Mouse (Mus musculus): ENCODE measurements at regions not wholly inside any gene's neighbourhood (a gene's known extent, or its start where the extent isn't known, plus 50 kb on each side); places are given as distances from the start of the nearest gene placed in this dataset.
A peak's percentile ranks its signal among the peaks of the same experiment; 100 is the strongest.

DNA sequence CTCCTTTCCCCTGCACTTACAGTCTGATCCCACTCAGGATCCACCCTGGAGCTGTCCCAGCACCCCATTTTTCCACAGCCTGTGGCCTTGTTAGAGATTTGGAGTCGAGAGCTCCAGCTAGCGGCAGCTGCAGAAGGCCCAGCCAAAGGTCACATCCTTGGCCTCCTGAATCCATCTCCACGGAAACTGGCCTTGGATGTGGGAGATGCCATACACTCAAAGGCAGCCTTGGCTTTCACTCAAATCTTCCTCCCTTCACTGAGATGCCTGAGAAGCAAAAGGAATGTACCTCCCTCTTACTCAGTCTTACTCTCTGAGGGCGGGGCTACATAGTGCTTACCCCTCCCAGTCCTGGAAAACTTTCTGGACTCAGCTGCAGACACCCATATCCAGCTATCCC, 56.2 kb upstream of the Ky start:
- no peak overlapping the region for H3K9ac ChIP-seq
- no peaks in the 10 kb centered on the region for H3K36me3 ChIP-seq (replicated peaks)
- ATAC-seq (replicated peaks): no peak
- H3K4me3 ChIP-seq: no peak overlapping the region
- H3K4me2 ChIP-seq: no peak overlapping the region
- WGBS: 45% methylated on average over 4 of the region's 4 CpGs
- H3K27ac ChIP-seq: no peak overlapping the region
- no peaks in the 10 kb centered on the region for H3K27me3 ChIP-seq (replicated peaks)
- H3K4me1 ChIP-seq: no peaks in the 10 kb centered on the region
- no peaks in the 10 kb centered on the region for H3K9me3 ChIP-seq

DNA sequence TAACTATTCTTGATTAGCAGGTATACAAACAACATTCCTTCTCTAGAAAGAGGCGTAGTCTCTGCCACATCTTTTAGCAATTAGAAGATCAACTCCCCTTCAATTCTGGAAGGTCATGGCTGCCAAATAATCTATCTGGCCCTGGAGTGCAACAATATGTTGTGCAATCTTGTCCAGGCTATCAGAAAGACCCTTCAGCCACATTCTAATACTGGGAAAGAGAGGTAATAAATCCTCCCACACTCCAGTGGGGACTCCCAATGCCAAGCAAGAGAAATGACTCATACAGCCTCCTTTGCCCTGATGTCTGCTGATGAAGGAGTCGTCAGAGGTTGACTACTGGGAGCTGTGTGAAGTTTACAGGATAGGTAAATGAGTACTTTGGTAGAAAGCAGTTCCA, 59.5 kb upstream of the Ky start:
- H3K27me3 ChIP-seq (replicated peaks): no peaks in the 10 kb centered on the region
- H3K36me3 ChIP-seq (replicated peaks): no peaks in the 10 kb centered on the region
- H3K4me1 ChIP-seq: no peaks in the 10 kb centered on the region
- H3K9me3 ChIP-seq: no peaks in the 10 kb centered on the region
- H3K4me3 ChIP-seq: no peak overlapping the region
- no peak overlapping the region for H3K9ac ChIP-seq
- no peak overlapping the region for H3K27ac ChIP-seq
- 79% methylated on average over 2 of the region's 2 CpGs for WGBS
- ATAC-seq (replicated peaks): no peak
- H3K4me2 ChIP-seq: no peak overlapping the region

DNA sequence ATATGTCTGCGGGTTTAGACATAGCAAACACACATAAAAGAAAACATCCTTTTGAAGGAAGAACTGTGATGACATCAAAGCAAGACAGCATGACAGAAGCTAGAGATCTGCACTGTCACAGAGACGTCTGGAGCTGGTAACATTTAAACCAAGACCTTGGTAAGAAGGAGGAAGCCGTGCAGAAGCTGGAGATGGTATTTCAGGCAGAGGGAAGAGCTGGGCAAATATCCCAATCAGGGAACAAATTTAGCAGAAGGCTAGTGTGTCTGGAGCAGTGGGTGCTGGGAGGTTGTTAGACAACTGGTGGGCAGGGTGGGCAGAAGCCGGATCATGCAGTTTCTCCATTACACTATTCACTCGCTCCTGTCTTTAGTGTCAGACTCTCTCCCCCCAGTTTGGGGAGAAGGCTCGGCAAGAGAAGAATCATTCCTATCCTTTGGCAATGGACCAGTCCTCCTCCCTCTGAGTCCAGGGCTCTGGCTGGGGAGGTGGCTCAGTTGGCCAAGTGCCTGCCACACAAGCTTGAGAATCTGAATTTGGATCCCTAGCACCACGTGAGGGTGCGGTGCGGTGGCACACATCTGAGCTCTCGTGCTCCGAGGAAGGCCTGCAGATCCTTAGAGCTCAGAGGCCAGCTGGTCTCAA, 63.2 kb upstream of the Ky start:
- no peak for ATAC-seq (replicated peaks)
- no peak overlapping the region for H3K4me3 ChIP-seq
- no peaks in the 10 kb centered on the region for H3K36me3 ChIP-seq (replicated peaks)
- H3K4me1 ChIP-seq: no peaks in the 10 kb centered on the region
- 82% methylated on average over 11 of the region's 11 CpGs for WGBS
- H3K27ac ChIP-seq: no peak overlapping the region
- no peaks in the 10 kb centered on the region for H3K9me3 ChIP-seq
- no peak overlapping the region for H3K9ac ChIP-seq
- no peaks in the 10 kb centered on the region for H3K27me3 ChIP-seq (replicated peaks)
- no peak overlapping the region for H3K4me2 ChIP-seq

DNA sequence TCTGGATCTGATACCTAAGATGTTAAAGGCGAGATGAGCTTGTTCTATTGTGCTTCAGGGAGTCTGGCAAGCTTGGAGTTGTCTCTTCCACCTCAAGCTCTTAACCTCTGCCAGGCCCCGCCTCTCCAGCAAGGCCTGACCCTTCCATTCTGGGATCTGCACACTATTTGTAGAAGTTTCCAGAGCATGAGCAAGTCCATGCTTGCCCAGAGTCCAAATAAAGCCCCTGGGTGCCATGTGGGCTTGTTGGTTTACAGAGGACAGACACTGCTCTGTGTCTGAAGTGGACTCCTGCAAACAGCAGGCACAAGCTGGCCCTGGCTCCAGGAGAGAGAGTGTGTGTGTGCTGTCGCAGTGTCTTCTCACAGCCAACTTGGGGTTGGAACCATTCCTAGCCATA, 67.9 kb upstream of the Ky start:
- no peaks in the 10 kb centered on the region for H3K9me3 ChIP-seq
- 90% methylated on average over 3 of the region's 3 CpGs for WGBS
- no peak overlapping the region for H3K9ac ChIP-seq
- no peak overlapping the region for H3K4me3 ChIP-seq
- no peaks in the 10 kb centered on the region for H3K36me3 ChIP-seq (replicated peaks)
- no peak overlapping the region for H3K4me2 ChIP-seq
- no peaks in the 10 kb centered on the region for H3K27me3 ChIP-seq (replicated peaks)
- no peak for ATAC-seq (replicated peaks)
- no peak overlapping the region for H3K27ac ChIP-seq
- no peaks in the 10 kb centered on the region for H3K4me1 ChIP-seq

DNA sequence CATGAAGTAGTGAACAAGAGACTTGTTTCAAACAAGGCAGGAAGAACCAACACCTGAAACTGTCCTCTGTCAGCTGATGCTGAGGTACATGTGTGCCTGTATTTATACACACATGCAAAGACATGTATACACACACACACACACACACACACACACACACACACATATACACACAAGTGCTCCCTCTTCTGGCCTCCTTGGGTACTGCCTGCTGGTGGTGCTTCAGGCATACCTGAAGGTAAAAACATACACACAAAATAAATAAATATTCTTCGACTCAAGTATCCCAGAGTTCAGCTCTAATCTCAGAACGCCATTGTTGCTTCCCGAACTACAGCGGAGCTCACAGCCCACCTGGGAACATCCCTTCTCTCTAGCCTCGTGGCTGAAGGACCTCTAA, 69.2 kb upstream of the Ky start:
- Histone ChIP-seq H3K4me3 (no peak overlapping the region), H3K9ac (no peak overlapping the region), H3K9me3 (no peaks in the 10 kb centered on the region), H3K27ac (no peak overlapping the region), H3K36me3 (replicated peaks) (no peaks in the 10 kb centered on the region), H3K4me1 (no peaks in the 10 kb centered on the region), H3K4me2 (no peak overlapping the region), H3K27me3 (replicated peaks) (no peaks in the 10 kb centered on the region)
- 88% methylated on average over 5 of the region's 5 CpGs for WGBS
- no peak for ATAC-seq (replicated peaks)

DNA sequence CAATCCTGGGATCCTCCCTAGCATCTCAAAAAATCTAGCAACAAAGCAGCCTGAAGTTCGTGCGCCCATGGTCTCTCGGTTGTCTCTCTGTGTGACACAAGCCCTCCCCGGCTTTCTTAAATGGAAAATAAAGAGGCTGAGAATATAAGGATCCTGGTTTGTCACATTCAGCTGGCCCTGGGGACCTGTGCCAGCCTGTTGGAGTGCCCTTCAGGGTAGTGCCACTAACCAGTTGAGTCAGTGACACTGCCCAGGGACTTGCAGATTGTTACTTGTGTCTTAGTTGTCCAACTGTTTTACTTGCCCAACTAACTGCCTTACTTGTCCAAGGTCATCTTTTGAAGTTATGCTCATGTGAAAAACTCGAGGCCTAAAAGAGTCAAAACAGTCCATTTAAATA, 73.5 kb upstream of the Ephb1 start:
- H3K27ac ChIP-seq: no peak overlapping the region
- 0 out of 2 replicates have a peak, but pooled peaks cover 3% of the 10 kb centered on the region for H3K27me3 ChIP-seq (replicated peaks)
- no peak for ATAC-seq (replicated peaks)
- no peak overlapping the region for H3K4me3 ChIP-seq
- H3K4me2 ChIP-seq: no peak overlapping the region
- no peaks in the 10 kb centered on the region for H3K9me3 ChIP-seq
- no peaks in the 10 kb centered on the region for H3K36me3 ChIP-seq (replicated peaks)
- H3K4me1 ChIP-seq: peaks cover 20% of the 10 kb centered on the region
- 87% methylated on average over 5 of the region's 5 CpGs for WGBS
- no peak overlapping the region for H3K9ac ChIP-seq

DNA sequence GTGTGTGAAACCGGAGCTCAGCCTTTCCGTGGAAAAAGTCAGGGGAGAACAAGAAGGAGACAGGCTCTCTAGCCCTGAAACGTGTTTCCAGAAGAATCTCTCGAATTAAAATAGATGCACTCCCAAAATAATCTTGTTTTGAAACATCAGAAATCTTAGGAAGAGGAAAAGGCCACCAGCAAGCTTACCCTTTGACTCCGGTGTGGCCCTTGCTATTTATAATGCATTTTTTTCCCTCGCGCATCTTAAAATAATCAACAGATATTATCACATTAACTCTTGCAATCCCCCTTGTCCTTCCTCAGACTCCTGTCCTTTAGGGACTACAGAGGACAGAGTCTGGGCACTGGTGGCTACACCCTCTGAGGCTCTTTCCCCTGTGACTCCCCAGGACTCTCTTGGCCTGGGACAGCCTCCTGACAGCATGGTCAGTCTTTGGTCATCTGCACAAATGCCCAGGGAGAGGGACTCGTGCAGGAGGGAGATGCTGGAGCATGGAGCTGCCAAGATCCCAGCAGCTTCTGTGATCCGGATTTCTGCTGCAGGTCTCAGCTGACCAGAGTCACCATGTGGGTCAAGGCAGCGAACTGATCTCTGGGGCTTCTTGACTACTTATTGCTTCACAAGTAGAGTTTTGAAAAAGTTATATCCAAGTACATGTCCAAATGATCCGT, 70.3 kb upstream of the Ephb1 start:
- 49% methylated on average over 11 of the region's 11 CpGs for WGBS
- H3K4me2 ChIP-seq: peak overlapping the region; percentile 31
- H3K9me3 ChIP-seq: no peaks in the 10 kb centered on the region
- 0 out of 2 replicates have a peak, but pooled peaks cover 3% of the 10 kb centered on the region for H3K27me3 ChIP-seq (replicated peaks)
- peak overlapping the region; percentile 81; the same call in 1 of the 2 replicates for H3K27ac ChIP-seq
- no peak overlapping the region for H3K9ac ChIP-seq
- ATAC-seq (replicated peaks): no peak
- H3K4me3 ChIP-seq: no peak overlapping the region
- peaks cover 28% of the 10 kb centered on the region for H3K4me1 ChIP-seq
- no peaks in the 10 kb centered on the region for H3K36me3 ChIP-seq (replicated peaks)

DNA sequence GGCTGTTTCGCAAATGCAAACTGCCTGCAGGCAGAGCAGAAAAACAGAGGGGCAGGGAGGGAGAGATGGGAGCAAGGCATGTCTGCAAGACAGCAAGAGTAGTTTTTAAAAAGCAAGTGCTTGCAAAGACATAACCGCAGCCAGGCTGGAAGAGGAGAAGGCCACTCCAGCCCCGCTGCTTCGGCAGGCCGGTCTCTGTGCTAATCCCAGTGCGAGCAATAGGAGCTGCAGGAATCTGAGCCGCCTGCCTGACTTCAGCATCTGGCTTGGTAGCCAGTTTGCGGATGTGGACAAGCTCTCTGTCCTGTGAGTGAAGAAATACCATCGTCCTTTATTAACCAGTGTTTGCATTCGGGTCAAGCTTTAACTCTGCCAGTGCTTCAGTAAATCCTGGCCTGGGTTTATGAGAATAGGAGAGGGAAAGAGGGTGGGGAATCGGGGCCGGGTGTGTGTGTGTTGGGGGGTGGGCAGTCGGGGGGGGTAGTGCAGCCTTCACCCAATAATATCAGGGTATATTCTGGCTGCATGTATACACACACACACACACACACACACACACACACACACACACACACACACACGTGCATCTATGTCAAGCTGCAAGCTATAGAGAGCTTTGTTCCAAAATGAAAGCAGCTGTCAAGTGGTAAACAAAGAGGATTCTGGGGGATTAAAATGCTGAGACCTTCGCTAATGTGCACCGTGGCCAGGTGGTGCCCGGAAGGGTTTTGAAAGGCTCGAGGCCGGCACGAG, 69.6 kb upstream of the Ephb1 start:
- Histone ChIP-seq H3K36me3 (replicated peaks) (no peaks in the 10 kb centered on the region), H3K27me3 (replicated peaks) (0 out of 2 replicates have a peak, but pooled peaks cover 3% of the 10 kb centered on the region), H3K9ac (peak overlapping the region; percentile 37), H3K4me1 (peaks cover 29% of the 10 kb centered on the region), H3K9me3 (no peaks in the 10 kb centered on the region), H3K4me3 (no peak overlapping the region), H3K4me2 (peak overlapping the region; percentile 31), H3K27ac (peak overlapping the region; percentile 81)
- peak; percentile 71 for ATAC-seq (replicated peaks)
- 3% methylated on average over 20 of the region's 20 CpGs for WGBS

DNA sequence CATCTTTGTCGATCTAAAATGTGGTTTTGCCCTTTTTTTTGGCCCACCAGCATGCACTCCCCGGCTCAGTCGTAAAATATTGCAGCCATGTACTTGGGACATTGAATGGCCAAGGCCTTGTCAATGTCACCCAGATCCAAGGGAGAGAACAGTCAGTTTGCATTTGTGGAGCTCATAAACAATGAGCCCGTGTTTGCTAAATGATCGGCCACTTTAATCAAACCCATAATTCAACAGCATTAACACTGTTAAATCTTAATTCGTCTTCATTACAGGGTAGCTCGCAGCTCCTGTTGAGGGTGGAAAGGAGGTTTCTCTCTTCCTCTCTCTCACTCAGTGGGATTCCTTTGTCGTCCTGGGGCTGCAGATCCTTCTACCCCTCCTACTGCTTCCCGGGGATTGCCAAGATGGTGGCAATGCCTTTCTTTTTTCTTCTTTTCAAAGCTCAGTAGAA, 69.0 kb upstream of the Ephb1 start:
- peak; percentile 49 for ATAC-seq (replicated peaks)

DNA sequence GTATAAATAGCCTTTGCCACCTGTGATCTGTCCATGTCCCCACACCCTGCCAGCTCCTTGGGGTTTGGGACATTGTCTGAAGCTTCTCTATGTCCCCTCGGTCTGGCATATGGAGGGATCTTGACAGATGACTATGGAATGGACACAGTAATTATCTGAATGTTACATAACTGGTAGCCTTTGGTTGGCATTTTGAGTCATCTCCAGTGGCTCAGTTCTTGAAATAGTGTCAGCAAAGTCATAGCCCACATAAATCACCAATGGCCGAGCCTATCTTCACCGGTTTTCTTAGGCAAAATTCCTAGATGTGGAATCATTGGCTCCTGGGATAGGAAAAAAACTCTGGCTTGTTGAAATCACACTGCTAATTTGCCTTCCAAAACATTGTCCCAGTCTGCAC, 67.3 kb upstream of the Ephb1 start:
- no peak overlapping the region for H3K9ac ChIP-seq
- H3K4me1 ChIP-seq: peaks cover 29% of the 10 kb centered on the region
- H3K4me3 ChIP-seq: no peak overlapping the region
- H3K4me2 ChIP-seq: no peak overlapping the region
- H3K9me3 ChIP-seq: no peaks in the 10 kb centered on the region; the same call in 1 of the 2 replicates
- 92% methylated on average over 3 of the region's 3 CpGs for WGBS
- ATAC-seq (replicated peaks): no peak
- H3K36me3 ChIP-seq (replicated peaks): no peaks in the 10 kb centered on the region
- no peak overlapping the region for H3K27ac ChIP-seq
- 0 out of 2 replicates have a peak, but pooled peaks cover 3% of the 10 kb centered on the region for H3K27me3 ChIP-seq (replicated peaks)

More for the DNA sequence above, 69.0 kb upstream of the Ephb1 start:
- H3K4me1 ChIP-seq: peaks cover 29% of the 10 kb centered on the region
- 10% methylated on average over 9 of the region's 9 CpGs for WGBS
- peak overlapping the region; percentile 81 for H3K27ac ChIP-seq
- H3K4me3 ChIP-seq: no peak overlapping the region
- peak overlapping the region; percentile 31 for H3K4me2 ChIP-seq
- H3K36me3 ChIP-seq (replicated peaks): no peaks in the 10 kb centered on the region
- peak overlapping the region; percentile 37 for H3K9ac ChIP-seq
- no peaks in the 10 kb centered on the region for H3K9me3 ChIP-seq
- H3K27me3 ChIP-seq (replicated peaks): 0 out of 2 replicates have a peak, but pooled peaks cover 3% of the 10 kb centered on the region

DNA sequence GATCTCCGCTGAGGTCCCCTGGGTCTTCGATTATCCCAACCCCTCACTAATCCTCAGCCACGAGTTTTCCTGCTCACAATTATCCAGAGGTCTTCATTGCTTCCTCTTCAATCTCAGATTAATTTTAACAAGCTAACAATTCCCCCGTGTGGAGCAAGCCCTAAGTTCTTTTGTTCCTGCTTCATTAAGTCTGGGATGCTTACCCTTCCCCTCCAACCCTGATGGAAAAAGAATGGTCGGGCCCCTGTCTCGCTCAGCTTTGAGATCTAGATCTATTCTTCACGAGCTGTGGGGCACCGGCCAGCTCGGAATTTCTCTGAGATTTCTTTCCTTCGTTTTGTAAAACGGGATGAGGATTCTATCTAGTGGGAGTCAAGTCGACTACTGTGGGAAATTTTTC, 65.7 kb upstream of the Ephb1 start:
- ATAC-seq (replicated peaks): no peak
- H3K4me2 ChIP-seq: no peak overlapping the region
- 2% methylated on average over 12 of the region's 12 CpGs for WGBS

DNA sequence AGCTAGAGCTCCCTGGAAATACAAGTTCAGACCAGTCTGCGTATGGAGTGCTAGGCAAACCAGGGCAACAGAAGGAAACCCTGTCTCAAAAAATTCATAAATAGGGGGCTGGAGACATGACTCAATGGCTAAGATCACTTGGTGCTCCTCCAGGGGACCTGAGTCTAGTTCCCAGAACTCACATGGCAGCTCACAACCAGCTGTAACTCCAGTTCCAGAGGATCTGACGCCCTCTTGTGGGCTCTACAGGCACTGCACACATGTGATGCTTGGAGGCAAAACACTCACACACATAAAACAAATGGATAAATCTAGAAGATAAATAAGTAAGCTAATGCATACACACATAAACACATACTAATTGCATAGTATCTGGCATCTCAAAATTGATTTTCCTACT, 59.1 kb upstream of the Ephb1 start:
- Histone ChIP-seq H3K27me3 (replicated peaks) (no peaks in the 10 kb centered on the region), H3K9ac (no peak overlapping the region), H3K4me1 (no peaks in the 10 kb centered on the region), H3K4me2 (no peak overlapping the region), H3K36me3 (replicated peaks) (no peaks in the 10 kb centered on the region), H3K27ac (no peak overlapping the region), H3K9me3 (peaks cover 2% of the 10 kb centered on the region; the same call in 1 of the 2 replicates), H3K4me3 (no peak overlapping the region)
- no peak for ATAC-seq (replicated peaks)
- 62% methylated on average over 2 of the region's 2 CpGs for WGBS

More for the DNA sequence above, 65.7 kb upstream of the Ephb1 start:
- Histone ChIP-seq H3K4me3 (no peak overlapping the region), H3K4me1 (peaks cover 29% of the 10 kb centered on the region), H3K27ac (no peak overlapping the region), H3K36me3 (replicated peaks) (no peaks in the 10 kb centered on the region), H3K9ac (no peak overlapping the region), H3K9me3 (peaks cover 2% of the 10 kb centered on the region; the same call in 1 of the 2 replicates), H3K27me3 (replicated peaks) (0 out of 2 replicates have a peak, but pooled peaks cover 3% of the 10 kb centered on the region)
